1 mouse cellular context compared by ENCODE assay signal in the genomic region with DNA sequence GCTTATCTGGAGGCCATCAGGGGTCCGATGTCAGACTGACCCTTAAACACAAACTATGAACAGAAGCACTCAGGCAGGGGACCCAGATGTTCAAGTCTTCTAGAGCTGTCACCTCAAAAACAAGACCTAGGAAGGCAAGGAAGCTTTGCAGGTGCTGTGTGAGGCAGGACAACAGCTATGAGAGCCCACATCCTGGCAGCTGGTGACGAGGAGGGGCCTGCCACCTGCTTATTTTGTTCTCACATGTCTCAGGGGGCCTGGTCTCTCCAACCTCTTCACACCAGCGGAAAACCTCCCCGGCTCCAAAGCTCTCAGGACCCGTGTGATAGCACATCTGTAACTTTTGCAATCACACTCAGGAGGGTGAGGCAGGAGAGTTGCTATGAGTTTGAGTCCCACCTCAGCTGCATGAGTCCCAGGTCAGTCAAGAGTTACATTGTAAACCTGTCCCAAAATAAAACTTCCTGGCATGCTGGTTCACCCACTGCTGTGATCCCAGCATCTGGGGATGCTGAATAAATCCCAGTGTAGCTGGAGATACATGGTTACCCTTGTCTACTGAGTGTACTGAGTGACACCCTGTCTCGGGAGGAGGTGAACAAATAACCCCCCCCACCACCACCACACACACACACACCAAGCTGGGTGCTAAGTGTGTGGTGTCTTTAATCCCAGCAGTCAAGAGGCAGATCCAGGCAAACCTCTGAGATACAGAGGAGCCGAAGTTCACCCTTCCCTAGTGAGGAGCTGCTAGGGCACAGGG.
TF ChIP-seq lines count a peak whose summit lies in the region.

No protein-coding gene starts in this region.

TF ChIP-seq in CH12.LX, 34 proteins besides CTCF, POLR2A, EP300 and RAD21:
- TF ChIP-seq UBTF (IDR thresholded peaks at IDR 0.05; ENCODE audit: low read depth, low read length) (peak; percentile 20; the same call in 1 of the 2 replicates), CHD2 (IDR thresholded peaks at IDR 0.05; ENCODE audit: low read length) (no peak), MEF2A (IDR thresholded peaks at IDR 0.05; ENCODE audit: borderline replicate concordance, low read depth, low read length) (peak; percentile 56; the same call in 1 of the 2 replicates), GABPA (IDR thresholded peaks at IDR 0.05; ENCODE audit: insufficient replicate concordance, low read depth, low read length) (no peak), ZNF384 (IDR thresholded peaks at IDR 0.05; ENCODE audit: low read depth, low read length) (no peak), CHD1 (IDR thresholded peaks at IDR 0.05; ENCODE audit: low read depth, low read length) (no peak), USF2 (conservative IDR thresholded peaks at IDR 0.05; ENCODE audit: low read depth, low read length) (no peak), MAZ (IDR thresholded peaks at IDR 0.05; ENCODE audit: low read depth, low read length) (0 out of 2 replicates have a peak, but pooled peaks have one; percentile 11), JUND (conservative IDR thresholded peaks at IDR 0.05; ENCODE audit: low read depth, low read length) (no peak), JUN (IDR thresholded peaks at IDR 0.05; ENCODE audit: insufficient read depth, low read depth, low read length) (no peak), ZKSCAN1 (IDR thresholded peaks at IDR 0.05; ENCODE audit: borderline replicate concordance, low read depth, low read length) (no peak), RCOR1 (conservative IDR thresholded peaks at IDR 0.05; ENCODE audit: low read depth, low read length) (0 out of 2 replicates have a peak, but pooled peaks have one; percentile 16), SIN3A (IDR thresholded peaks at IDR 0.05; ENCODE audit: low read length) (peak; percentile 86), USF1 (IDR thresholded peaks at IDR 0.05; ENCODE audit: low read depth, low read length) (no peak), TBP (conservative IDR thresholded peaks at IDR 0.05; ENCODE audit: low read depth, low read length) (0 out of 2 replicates have a peak, but pooled peaks have one; percentile 56), KAT2A (IDR thresholded peaks at IDR 0.05; ENCODE audit: insufficient replicate concordance, low read length) (no peak), MAX (IDR thresholded peaks at IDR 0.05; ENCODE audit: low read length) (no peak), E2F4 (IDR thresholded peaks at IDR 0.05; ENCODE audit: insufficient replicate concordance, low read depth, low read length) (no peak), POLR2AphosphoS2 (IDR thresholded peaks at IDR 0.05; ENCODE audit: low read depth, low read length) (no peak), NRF1 (IDR thresholded peaks at IDR 0.05; ENCODE audit: low read depth, low read length) (no peak), HCFC1 (IDR thresholded peaks at IDR 0.05; ENCODE audit: low read depth, low read length) (peak; percentile 7; the same call in 1 of the 2 replicates), TCF12 (IDR thresholded peaks at IDR 0.05; ENCODE audit: low read depth, low read length) (peak; percentile 100), IRF4 (IDR thresholded peaks at IDR 0.05; ENCODE audit: low read depth, low read length) (peak; percentile 73), ZC3H11A (IDR thresholded peaks at IDR 0.05; ENCODE audit: low read depth, low read length) (no peak), MYC (IDR thresholded peaks at IDR 0.05; ENCODE audit: low read depth, low read length) (peak; percentile 73), MXI1 (IDR thresholded peaks at IDR 0.05; ENCODE audit: low read depth, low read length) (no peak; the same call in 1 of the 2 replicates), ELF1 (IDR thresholded peaks at IDR 0.05; ENCODE audit: low read depth, low read length) (no peak), BHLHE40 (IDR thresholded peaks at IDR 0.05; ENCODE audit: low read depth, low read length) (peak; percentile 94), ZMIZ1 (IDR thresholded peaks at IDR 0.05; ENCODE audit: low read depth, low read length) (no peak), PAX5 (IDR thresholded peaks at IDR 0.05; ENCODE audit: low read length) (no peak), SMC3 (IDR thresholded peaks at IDR 0.05; ENCODE audit: low read depth, low read length) (no peak), MAFK (IDR thresholded peaks at IDR 0.05; ENCODE audit: insufficient replicate concordance, low read length) (no peak), NELFE (IDR thresholded peaks at IDR 0.05; ENCODE audit: low read depth, low read length) (no peak), ETS1 (conservative IDR thresholded peaks at IDR 0.05; ENCODE audit: low read depth, low read length) (peak; percentile 94)
